Mouse (Mus musculus) thymus, adult 2 months (tissue): ENCODE results near the gene Cd63.

Experiments
- CTCF ChIP-seq: fragments of 200-500 bp; IDR thresholded peaks from 2 replicates; pipeline ENCODE4 v1.5.1; 2012; ENCODE audit warnings: mild to moderate bottlenecking, control low read depth, low read length, moderate library complexity, borderline replicate concordance; ENCODE audit not compliant: control insufficient read depth, poor library complexity, insufficient read depth; ENCODE audit errors: extremely low read depth
- POLR2A ChIP-seq: fragments of 200-500 bp; IDR thresholded peaks from 2 replicates; pipeline ENCODE4 v1.6.1; 2012; ENCODE audit warnings: mild to moderate bottlenecking, low read length, control low read depth, moderate library complexity; ENCODE audit not compliant: control insufficient read depth, poor library complexity, insufficient read depth; ENCODE audit errors: extremely low read depth

DNA sequence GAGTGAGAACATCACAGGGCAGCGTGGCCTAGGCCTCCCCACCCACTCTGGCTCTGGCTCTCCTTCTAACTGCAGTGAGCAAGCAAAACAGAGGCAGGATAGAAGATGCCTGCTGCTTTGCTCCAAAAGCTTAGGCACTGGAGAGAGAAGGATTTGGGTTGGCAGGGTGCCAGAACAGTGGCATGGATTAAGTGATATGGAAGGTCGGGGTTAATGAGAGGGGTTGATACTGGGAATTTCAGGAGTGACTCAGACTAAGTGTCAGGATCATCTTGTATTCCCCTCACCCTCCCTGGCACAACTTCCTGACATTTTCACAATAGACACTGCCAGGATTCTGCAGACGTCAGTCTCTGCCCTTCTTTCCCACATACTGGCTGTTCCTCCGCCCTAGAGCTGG is 27.6 kb downstream of the Cd63 start:
- TF ChIP-seq POLR2A (no peak), CTCF (no peak)
